Mouse (Mus musculus) CH12.LX (cell line): ENCODE measurements at regions not wholly inside any gene's neighbourhood (a gene's known extent, or its start where the extent isn't known, plus 50 kb on each side); places are given as distances from the start of the nearest gene placed in this dataset.

Source experiments
- DNase-seq: peaks from one replicate; pipeline ENCODE4 v3.0.0-alpha.2; 2013; ENCODE audit errors: extremely low read depth
- H3K27ac ChIP-seq: 2 replicates; pipeline ENCODE4 v1.5.1; 2012; ENCODE audit warnings: low read depth, mild to moderate bottlenecking, control low read depth, moderate library complexity; ENCODE audit not compliant: insufficient read depth
- H3K27me3 ChIP-seq: replicated peaks from 2 replicates; pipeline ENCODE3; 2012; ENCODE audit warnings: inconsistent platforms
- H3K36me3 ChIP-seq, 2 experiments: replicated peaks in 1 of 2; 2 replicates each; pipeline versions ENCODE3 to v1.6.1; 2012; ENCODE audit warnings: inconsistent platforms in 1 of 2, low read length in 1 of 2, mild to moderate bottlenecking in 1 of 2, mixed read lengths in 1 of 2, moderate library complexity in 1 of 2; ENCODE audit not compliant: control insufficient read depth in 1 of 2, insufficient read depth in 1 of 2
- H3K4me1 ChIP-seq, 2 experiments: 2 replicates each; pipeline ENCODE4 v1.6.1; 2012; ENCODE audit warnings: inconsistent platforms in 1 of 2, moderate library complexity in 1 of 2; ENCODE audit not compliant: insufficient read depth in 2 of 2, control insufficient read depth in 1 of 2
- H3K4me2 ChIP-seq: 2 replicates; pipeline ENCODE4 v1.6.1; 2012; ENCODE audit warnings: low read depth, mild to moderate bottlenecking, control low read depth; ENCODE audit not compliant: poor library complexity, insufficient read depth, severe bottlenecking
- H3K4me3 ChIP-seq, 3 experiments: fragments of 150-350 bp in 1 of 3; sonication (generic) in 1 of 3; replicated peaks in 1 of 3; 2 replicates each; pipeline versions ENCODE3 to v1.5.1; 2011 to 2012; ENCODE audit warnings: low read depth in 2 of 3, low read length in 2 of 3, mild to moderate bottlenecking in 2 of 3, moderate library complexity in 2 of 3, control low read depth in 1 of 3, improper control_type of control experiment in 1 of 3, inconsistent platforms in 1 of 3, mixed read lengths in 1 of 3; ENCODE audit not compliant: poor library complexity in 1 of 3
- H3K79me2 ChIP-seq: replicated peaks from 2 replicates; pipeline ENCODE4 v1.6.1; 2012; ENCODE audit warnings: mild to moderate bottlenecking, moderate library complexity; ENCODE audit not compliant: control insufficient read depth, poor library complexity, insufficient read depth, severe bottlenecking; ENCODE audit errors: extremely low read depth
- H3K9ac ChIP-seq: 2 replicates; pipeline ENCODE4 v1.6.1; 2012; ENCODE audit warnings: low read depth, mild to moderate bottlenecking, control low read depth, moderate library complexity; ENCODE audit not compliant: insufficient read depth
- H3K9me3 ChIP-seq: replicated peaks from 2 replicates; pipeline ENCODE3; 2012; ENCODE audit warnings: low read length, inconsistent platforms, mixed read lengths
- BHLHE40 ChIP-seq: IDR thresholded peaks from 2 replicates; pipeline ENCODE4 v1.6.1; 2011; ENCODE audit warnings: mild to moderate bottlenecking, low read depth, low read length, improper control_type of control experiment
- CHD1 ChIP-seq: IDR thresholded peaks from 2 replicates; pipeline ENCODE4 v1.6.1; 2012; ENCODE audit warnings: low read depth, low read length, improper control_type of control experiment, inconsistent platforms
- CTCF ChIP-seq, 2 experiments: IDR thresholded peaks in 1 of 2; conservative IDR thresholded peaks in 1 of 2; 2 replicates each; pipeline ENCODE4 v1.5.1; 2011 to 2012; ENCODE audit warnings: low read depth in 2 of 2, low read length in 2 of 2, improper control_type of control experiment in 1 of 2, inconsistent platforms in 1 of 2, mild to moderate bottlenecking in 1 of 2, moderate library complexity in 1 of 2
- GABPA ChIP-seq: IDR thresholded peaks from 2 replicates; pipeline ENCODE4 v1.6.1; 2012; ENCODE audit warnings: low read depth, low read length, improper control_type of control experiment, inconsistent platforms; ENCODE audit not compliant: insufficient replicate concordance
- JUN ChIP-seq: IDR thresholded peaks from 2 replicates; pipeline ENCODE4 v1.6.1; 2011; ENCODE audit warnings: low read depth, mild to moderate bottlenecking, low read length, improper control_type of control experiment, moderate library complexity; ENCODE audit not compliant: insufficient read depth
- KAT2A ChIP-seq: IDR thresholded peaks from 2 replicates; pipeline ENCODE4 v1.6.1; 2012; ENCODE audit warnings: low read length, improper control_type of control experiment, inconsistent platforms; ENCODE audit not compliant: insufficient replicate concordance
- MAFK ChIP-seq: IDR thresholded peaks from 2 replicates; pipeline ENCODE4 v1.6.1; 2011; ENCODE audit warnings: low read length, improper control_type of control experiment; ENCODE audit not compliant: insufficient replicate concordance
- MAZ ChIP-seq: IDR thresholded peaks from 2 replicates; pipeline ENCODE4 v1.6.1; 2012; ENCODE audit warnings: low read depth, mild to moderate bottlenecking, inconsistent platforms, low read length, improper control_type of control experiment, moderate library complexity
- MEF2A ChIP-seq: IDR thresholded peaks from 2 replicates; pipeline ENCODE4 v1.6.1; 2014; ENCODE audit warnings: low read depth, mild to moderate bottlenecking, inconsistent platforms, low read length, improper control_type of control experiment, borderline replicate concordance
- MXI1 ChIP-seq: IDR thresholded peaks from 2 replicates; pipeline ENCODE4 v1.6.1; 2011; ENCODE audit warnings: mild to moderate bottlenecking, low read depth, low read length, improper control_type of control experiment
- POLR2A ChIP-seq: IDR thresholded peaks from 2 replicates; pipeline ENCODE4 v1.6.1; 2011; ENCODE audit warnings: low read depth, mild to moderate bottlenecking, improper control_type of control experiment, low read length
- POLR2AphosphoS2 ChIP-seq: IDR thresholded peaks from 2 replicates; pipeline ENCODE4 v1.6.1; 2011; ENCODE audit warnings: low read depth, low read length, improper control_type of control experiment
- RCOR1 ChIP-seq: conservative IDR thresholded peaks from 2 replicates; pipeline ENCODE4 v1.6.1; 2012; ENCODE audit warnings: low read depth, mild to moderate bottlenecking, inconsistent platforms, low read length, improper control_type of control experiment
- SIN3A ChIP-seq: IDR thresholded peaks from 2 replicates; pipeline ENCODE4 v1.6.1; 2012; ENCODE audit warnings: low read length, improper control_type of control experiment, inconsistent platforms
- TBP ChIP-seq: conservative IDR thresholded peaks from 2 replicates; pipeline ENCODE4 v1.6.1; 2011; ENCODE audit warnings: low read depth, low read length, improper control_type of control experiment
- TCF12 ChIP-seq: IDR thresholded peaks from 2 replicates; pipeline ENCODE4 v1.6.1; 2014; ENCODE audit warnings: low read depth, mild to moderate bottlenecking, inconsistent platforms, low read length, improper control_type of control experiment
- USF2 ChIP-seq: conservative IDR thresholded peaks from 2 replicates; pipeline ENCODE4 v1.6.1; 2011; ENCODE audit warnings: low read depth, low read length, improper control_type of control experiment
- ZC3H11A ChIP-seq: IDR thresholded peaks from 2 replicates; pipeline ENCODE4 v1.6.1; 2012; ENCODE audit warnings: low read depth, mild to moderate bottlenecking, inconsistent platforms, low read length, improper control_type of control experiment
- ZKSCAN1 ChIP-seq: IDR thresholded peaks from 2 replicates; pipeline ENCODE4 v1.6.1; 2012; ENCODE audit warnings: low read depth, inconsistent platforms, low read length, improper control_type of control experiment, borderline replicate concordance
- ZMIZ1 ChIP-seq: IDR thresholded peaks from 2 replicates; pipeline ENCODE4 v1.6.1; 2012; ENCODE audit warnings: low read depth, mild to moderate bottlenecking, inconsistent platforms, low read length, improper control_type of control experiment
- ZNF384 ChIP-seq: IDR thresholded peaks from 2 replicates; pipeline ENCODE4 v1.6.1; 2012; ENCODE audit warnings: low read depth, low read length, improper control_type of control experiment, inconsistent platforms
- dilution Hi-C: fragments of 300-500 bp; cut with MboI; formaldehyde crosslinking; loops from 2 replicates; pipeline ENCODE4 v1.14.3; 2020; ENCODE audit warnings: low sequenced_read_pairs; ENCODE audit not compliant: extremely low pct_unique_long_range_greater_than_20kb, extremely low pct_ligation_motif_present
- in situ Hi-C: fragments of 300-500 bp; cut with MboI; formaldehyde crosslinking; loops from 3 replicates; pipeline ENCODE4 v1.14.3; 2019; ENCODE audit warnings: low sequenced_read_pairs, low pct_ligation_motif_present, low pct_unique_long_range_greater_than_20kb, mixed read lengths

DNA sequence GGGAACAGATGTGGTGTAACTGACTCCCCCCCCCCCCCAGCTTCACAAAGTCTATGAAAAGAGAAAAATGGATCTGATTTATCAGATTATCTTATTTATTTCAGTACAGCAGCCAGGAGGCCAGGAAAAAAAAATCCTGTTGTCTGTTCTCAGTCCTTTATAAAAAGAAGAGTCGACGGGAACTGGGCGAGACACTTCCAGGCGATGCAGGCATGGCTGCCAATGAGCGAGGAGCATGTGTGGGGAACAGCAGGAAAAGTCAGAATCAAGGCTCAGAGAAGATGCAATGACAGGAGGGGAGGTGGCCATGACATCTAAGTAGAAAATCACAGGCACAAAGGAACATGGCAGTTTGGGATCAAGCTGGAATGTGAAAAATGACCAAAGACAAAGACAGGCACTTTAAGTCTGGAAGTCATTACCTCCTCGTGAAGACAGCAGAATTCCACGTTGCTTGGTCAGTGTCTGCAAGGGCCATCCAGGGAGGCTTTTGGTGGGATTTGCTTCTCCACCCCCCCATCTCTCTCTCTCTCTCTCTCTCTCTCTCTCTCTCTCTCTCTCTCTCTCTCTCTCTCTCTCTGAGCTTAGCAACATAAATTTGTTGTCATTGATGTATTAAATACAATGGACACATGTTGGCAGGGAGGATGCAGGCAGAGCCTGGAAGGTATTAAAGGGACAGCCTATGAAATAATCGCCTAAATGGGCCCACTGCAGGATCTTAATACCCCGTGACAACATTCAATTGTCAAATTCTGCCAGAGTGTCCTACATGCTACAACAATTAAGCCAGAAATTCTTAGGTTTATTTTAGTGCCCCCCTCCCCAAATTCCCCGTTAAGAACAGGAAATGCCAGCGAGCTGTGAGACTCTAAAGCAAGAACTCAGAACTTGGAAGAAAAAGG is 497.1 kb upstream of the Mki67 start:
- Histone ChIP-seq H3K27ac (no peak overlapping the region), H3K9me3 (no peaks in the 10 kb centered on the region), H3K4me3 (no peak overlapping the region), H3K9ac (no peak overlapping the region), H3K36me3 (no peaks in the 10 kb centered on the region), H3K79me2 (no peaks in the 10 kb centered on the region), H3K4me1 (no peaks in the 10 kb centered on the region), H3K4me2 (no peak overlapping the region), H3K27me3 (peaks cover 84% of the 10 kb centered on the region)
- in situ Hi-C loops (no loop called here), dilution Hi-C loops (no loop called here)
- DNase-seq: no peak
- no peak for TF ChIP-seq BHLHE40
- TF ChIP-seq USF2: no peak
- no peak for TF ChIP-seq ZMIZ1
- no peak for TF ChIP-seq ZKSCAN1
- TF ChIP-seq RCOR1: no peak

DNA sequence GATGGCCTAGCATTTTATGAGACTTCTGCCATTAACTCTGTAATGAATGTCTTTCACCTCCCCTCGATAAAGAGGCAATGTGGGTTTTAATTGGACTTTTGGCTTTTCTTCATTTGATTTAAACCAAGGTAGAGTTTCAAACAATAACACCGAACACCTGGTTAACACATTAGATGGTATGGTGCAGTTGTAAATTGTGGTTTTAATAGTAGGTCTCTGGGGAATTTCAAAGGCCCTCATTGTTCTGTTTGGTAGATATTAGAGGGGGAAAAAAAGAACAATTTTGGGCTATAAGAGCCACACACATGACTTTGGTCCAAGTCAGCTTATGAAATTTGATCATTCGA is 497.8 kb upstream of the Mki67 start:
- H3K9me3 ChIP-seq: no peaks in the 10 kb centered on the region

DNA sequence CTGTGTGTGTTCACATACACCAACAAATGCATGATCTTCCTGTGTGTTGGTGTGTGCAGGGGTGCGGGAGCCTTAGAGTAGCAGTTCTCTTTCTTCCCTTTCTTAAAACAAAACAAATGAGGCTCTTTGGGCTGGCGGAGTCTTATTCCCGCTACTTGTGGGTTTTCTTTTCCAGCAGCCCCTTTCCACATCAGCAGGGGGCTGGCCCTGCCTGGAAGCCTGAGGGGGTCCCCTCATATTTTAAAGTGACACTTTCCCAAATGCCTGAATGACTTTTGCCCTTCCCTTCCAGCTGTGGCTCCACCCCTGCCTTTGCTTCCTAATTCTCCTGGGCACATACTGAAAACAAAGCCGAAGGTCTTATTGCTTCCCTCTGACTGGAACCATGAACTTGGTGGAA is 498.3 kb upstream of the Mki67 start:
- Histone ChIP-seq H3K4me3 (no peak overlapping the region), H3K27me3 (peaks cover 84% of the 10 kb centered on the region), H3K4me2 (no peak overlapping the region), H3K9ac (no peak overlapping the region), H3K4me1 (no peaks in the 10 kb centered on the region), H3K79me2 (no peaks in the 10 kb centered on the region), H3K27ac (no peak overlapping the region), H3K9me3 (no peaks in the 10 kb centered on the region), H3K36me3 (no peaks in the 10 kb centered on the region)
- DNase-seq: no peak
- dilution Hi-C loops (no loop called here), in situ Hi-C loops (no loop called here)
- TF ChIP-seq POLR2A (no peak), KAT2A (no peak), TCF12 (no peak), MEF2A (no peak), MAFK (no peak), CTCF (conservative IDR thresholded peaks at IDR 0.05 in 1 of 2, IDR thresholded peaks at IDR 0.05 in 1 of 2; ENCODE audit: low read depth in 2 of 2, low read length in 2 of 2) (no peak), MXI1 (no peak), MAZ (no peak), ZC3H11A (no peak), TBP (no peak), JUN (no peak), SIN3A (no peak), POLR2AphosphoS2 (no peak)

More for the DNA sequence above, 497.8 kb upstream of the Mki67 start:
- Histone ChIP-seq H3K27ac (no peak overlapping the region), H3K27me3 (peaks cover 84% of the 10 kb centered on the region), H3K79me2 (no peaks in the 10 kb centered on the region), H3K4me2 (no peak overlapping the region), H3K9ac (no peak overlapping the region), H3K4me3 (no peak overlapping the region)
- in situ Hi-C loops: no loop called here
- no peak for DNase-seq
- TF ChIP-seq ZKSCAN1: no peak
- no peak for TF ChIP-seq BHLHE40
- no peak for TF ChIP-seq GABPA
- no peak for TF ChIP-seq JUN
- no peak for TF ChIP-seq CHD1
- TF ChIP-seq ZMIZ1: no peak
- TF ChIP-seq TBP: no peak
- TF ChIP-seq ZNF384: no peak
- TF ChIP-seq, all 38 proteins: peak for 0
- dilution Hi-C loops: no loop called here
- H3K36me3 ChIP-seq: no peaks in the 10 kb centered on the region
- no peaks in the 10 kb centered on the region for H3K4me1 ChIP-seq
